Mouse (Mus musculus) erythroblast, adult 5-6 weeks (primary cell): ENCODE data around the gene Slc27a1. TPM values are rescaled to one million over a fixed set of nuclear protein-coding genes. Genes with fewer than 3 reads are reported as not detected.
"Not testable (repeated sequence)": the region's sequence is repeated elsewhere in the genome, so short reads cannot be mapped to it uniquely, and the experiment has no call there.

Experiments used
- ATAC-seq: replicated peaks from 2 replicates; pipeline ENCODE4 v1.8.0; 2016; ENCODE audit warnings: moderate number of reproducible peaks, mild to moderate bottlenecking, moderate TSS enrichment, inconsistent platforms; ENCODE audit not compliant: poor library complexity, low FRiP score, severe bottlenecking
- total RNA-seq, 2 experiments: library from RNA; stranded (forward) in 1 of 2; stranded (reverse) in 1 of 2; fragments of 150-400 nt in 1 of 2; fragments of 200-764, 138-1000 nt in 1 of 2; gene quantifications; 2 replicates each; pipeline versions ENCODE4 v1.2.3 to v1.2.4; 2015 to 2017; ENCODE audit warnings: low replicate concordance in 2 of 2

The Slc27a1 gene
- total RNA-seq (2015; ENCODE audit: low replicate concordance) (0.42 and 1.2 TPM in 2 replicates), total RNA-seq (2017; ENCODE audit: low replicate concordance) (0.51 TPM in 1 of 2 replicates, not detected in the other)

DNA sequence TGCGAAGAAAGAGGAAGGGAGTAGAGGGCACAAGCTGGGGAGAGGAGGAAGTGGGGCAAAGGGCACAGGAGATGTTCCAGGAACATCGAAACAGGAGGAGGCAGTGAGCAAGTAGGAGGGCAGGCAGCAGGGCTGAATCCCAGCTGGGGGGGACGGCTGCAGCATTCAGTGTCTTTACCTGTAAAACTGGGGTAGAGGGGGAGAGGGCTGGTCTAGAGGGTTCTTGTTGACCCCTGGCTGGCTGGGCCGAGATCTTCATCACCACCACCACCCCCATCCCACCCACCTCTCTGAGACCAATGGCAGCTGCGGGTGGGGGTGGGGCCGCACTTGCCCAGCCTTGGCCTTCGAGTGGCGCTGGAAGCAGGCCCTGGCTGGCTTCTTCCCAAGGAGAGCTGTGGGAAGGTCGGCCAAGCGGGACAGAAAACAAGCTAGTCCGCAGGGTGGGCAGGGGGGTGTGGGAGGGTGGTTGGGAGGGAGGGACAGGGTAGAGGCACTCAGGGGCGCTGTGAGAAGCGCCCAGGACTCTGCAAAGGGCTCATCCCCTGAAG is at the start of gene Slc27a1:
Gene Slc27a1, plus strand, starts transcription at position 496 of the 551 bp plus-strand sequence.
- no peak for ATAC-seq

DNA sequence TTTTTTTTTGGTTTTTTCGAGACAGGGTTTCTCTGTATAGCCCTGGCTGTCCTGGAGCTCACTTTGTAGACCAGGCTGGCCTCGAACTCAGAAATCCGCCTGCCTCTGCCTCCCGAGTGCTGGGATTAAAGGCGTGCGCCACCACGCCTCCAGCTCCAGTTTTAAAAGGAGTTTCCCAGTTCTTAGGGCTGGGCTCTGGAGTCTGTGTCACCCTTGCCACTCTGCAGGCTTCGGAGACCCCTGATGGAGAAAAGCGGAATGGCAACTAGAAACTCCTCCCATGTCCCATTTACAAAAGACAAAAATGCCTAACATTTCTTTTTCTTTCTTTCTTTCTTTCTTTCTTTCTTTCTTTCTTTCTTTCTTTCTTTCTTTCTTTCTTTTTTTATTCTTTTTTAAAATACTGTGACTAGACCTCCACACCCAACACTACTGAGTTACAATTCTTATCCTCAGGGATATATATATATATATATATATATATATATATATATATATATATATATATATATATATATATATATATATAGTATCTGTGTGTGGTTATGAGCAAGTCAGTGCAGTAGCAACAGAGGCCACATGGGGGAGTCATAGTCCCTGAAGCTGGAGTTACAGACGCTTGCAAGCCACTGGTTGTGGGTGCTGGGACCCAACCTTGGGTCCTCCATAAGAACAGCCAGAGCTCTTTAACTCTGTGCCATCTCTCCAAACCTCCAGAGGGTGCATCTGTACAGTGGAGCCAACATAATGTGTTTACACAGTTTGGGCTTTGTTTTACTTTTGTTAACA is 49.5 kb upstream of the Slc27a1 start:
- not testable (repeated sequence) for ATAC-seq

DNA sequence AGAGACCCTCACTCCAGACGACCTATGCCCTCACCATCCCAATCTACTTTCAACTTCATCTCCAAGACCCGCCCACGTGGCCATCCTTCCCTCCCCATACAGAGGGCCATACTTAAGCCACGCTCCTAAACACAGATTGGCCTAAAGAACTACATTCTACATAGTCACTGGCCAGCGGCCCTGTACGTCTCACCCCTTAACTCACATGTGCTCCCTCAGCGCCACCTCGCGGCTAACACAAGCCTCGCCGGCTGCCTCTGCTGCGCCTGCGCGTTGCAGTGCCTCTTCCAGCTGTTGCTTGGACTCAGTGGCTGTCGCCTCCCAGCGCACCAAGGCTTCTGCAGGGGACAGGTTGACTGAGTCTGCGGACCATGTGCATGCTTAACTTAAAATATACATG is 47.0 kb upstream of the Slc27a1 start:
- ATAC-seq, result peak; percentile 80

DNA sequence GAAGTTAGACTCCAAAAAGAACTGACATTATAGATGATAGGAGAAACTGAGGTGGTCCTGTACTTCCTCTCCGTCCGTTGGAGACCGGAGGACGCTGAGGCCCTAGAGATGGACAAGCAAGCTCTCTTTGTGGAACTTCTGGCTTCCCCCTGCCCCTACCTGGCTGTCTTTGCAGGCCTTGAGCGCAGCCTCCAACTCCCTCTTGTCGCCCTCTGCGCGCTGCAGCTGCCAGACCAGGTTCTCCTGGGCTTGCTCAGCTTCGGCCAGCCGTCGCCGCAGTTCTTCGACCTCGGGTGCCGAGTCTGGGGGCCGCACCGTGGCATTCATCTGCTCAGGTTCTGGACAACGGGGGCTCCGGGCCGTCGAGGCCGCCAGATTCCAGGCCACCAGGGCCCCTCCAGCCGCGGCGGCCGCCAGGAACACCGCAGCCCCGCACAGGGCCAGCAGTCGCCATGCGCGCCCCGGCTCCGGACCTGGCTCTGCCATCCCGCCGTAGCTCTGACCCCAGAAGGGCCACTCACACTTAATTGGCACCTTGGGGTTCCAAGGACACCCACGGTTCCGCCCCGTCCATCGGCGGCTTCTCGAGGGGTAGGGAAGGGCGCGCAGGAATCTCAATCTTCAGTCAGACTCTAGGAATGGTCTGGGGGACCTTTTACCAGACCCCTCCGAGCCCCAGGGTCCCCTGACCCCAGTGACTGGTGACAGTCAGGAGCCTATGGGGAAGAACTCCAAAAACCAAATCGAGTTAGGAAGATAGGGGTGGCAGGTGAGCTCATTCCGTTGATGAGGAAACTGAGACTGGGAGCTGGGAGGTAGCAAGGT is 43.2 kb upstream of the Slc27a1 start, which contains the start of gene Ccdc194:
Gene Ccdc194, minus strand, starts transcription at position 486 of the 825 bp plus-strand sequence.
- no peak for ATAC-seq

DNA sequence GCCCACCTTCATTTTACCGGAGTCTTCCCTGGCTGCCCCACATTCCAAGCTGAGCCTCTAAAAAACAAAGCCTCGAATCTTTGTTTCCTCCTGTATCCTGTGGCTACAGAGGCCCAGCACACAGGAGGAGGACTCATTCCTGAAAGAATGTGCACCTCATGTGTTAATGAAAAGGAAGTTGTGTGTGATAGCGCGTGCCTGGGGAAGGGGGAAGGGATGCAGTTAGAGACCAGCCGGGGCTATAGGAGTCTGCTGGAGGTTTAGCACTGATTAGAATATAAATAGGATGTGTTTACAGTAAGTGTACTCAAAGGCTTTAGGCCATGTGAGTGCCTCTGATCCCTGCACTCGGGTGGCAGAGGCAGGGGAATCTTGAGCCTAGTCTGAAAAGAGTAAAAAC is 42.4 kb upstream of the Slc27a1 start:
- ATAC-seq, result no peak

DNA sequence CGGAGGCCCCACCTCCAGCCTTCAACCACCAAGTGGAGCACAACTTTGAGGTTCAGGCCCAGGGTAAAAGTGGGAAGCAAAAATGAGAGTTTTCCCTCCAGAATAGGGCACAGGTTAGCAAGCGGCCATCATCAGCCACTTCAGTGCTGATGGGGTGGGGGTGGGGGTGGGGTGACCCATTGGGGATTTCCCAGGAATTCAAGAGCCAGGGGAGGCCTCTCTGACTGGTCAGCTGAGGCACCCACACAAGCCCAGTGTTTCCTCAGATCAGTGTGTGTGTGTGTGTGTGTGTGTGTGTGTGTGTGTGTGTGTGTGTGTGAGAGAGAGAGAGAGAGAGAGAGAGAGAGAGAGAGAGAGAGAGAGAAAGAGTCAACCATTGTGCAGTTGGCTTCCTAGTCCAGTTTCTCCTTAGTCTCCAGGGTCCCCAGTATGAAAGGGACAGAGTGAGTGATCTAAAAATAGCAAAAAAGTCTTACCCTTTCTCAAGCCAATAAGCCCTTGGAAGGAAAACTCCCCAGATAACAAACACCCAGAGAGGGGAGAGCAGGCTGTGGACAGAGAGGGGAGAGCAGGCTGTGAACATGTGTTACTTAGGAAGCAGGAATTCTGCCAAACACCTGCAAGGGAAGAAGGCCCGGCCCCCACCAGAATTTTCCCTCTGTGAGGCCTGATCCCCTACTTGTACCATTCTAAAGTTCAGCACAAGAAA is 41.4 kb upstream of the Slc27a1 start:
- ATAC-seq, result no peak

DNA sequence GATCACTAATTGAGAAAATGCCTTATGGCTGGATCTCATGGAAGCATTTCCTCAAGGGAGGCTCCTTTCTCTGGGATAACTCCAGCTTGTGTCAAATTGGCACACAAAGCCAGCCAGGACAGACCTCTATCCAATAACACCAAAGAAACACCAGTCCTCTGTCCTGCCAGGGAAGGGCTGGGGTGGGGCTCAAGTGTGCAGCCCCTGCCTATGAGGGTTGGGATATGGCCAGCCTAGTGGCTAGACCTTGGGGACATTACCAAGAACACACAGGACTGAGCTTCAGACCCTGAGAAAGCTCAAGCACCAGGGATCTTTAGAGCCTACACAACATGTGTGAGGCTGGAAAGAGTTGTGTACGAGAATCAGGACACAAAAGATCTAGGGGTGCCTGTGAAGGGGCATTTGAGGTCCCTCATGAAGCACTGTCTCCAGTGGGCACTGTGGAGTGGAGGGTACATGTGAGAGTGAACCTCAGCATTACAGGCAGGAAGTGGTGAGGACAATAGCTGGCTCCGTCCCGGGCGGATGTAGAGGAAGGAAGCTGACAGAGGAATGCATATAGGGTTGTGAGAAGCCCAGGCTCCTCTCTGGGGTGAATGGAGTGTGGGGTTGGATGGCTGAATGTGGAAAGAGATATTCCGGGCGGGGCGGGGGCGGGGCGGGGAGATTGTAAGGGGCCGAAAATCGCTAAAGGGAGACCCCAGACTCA is 40.2 kb upstream of the Slc27a1 start:
- no peak for ATAC-seq

DNA sequence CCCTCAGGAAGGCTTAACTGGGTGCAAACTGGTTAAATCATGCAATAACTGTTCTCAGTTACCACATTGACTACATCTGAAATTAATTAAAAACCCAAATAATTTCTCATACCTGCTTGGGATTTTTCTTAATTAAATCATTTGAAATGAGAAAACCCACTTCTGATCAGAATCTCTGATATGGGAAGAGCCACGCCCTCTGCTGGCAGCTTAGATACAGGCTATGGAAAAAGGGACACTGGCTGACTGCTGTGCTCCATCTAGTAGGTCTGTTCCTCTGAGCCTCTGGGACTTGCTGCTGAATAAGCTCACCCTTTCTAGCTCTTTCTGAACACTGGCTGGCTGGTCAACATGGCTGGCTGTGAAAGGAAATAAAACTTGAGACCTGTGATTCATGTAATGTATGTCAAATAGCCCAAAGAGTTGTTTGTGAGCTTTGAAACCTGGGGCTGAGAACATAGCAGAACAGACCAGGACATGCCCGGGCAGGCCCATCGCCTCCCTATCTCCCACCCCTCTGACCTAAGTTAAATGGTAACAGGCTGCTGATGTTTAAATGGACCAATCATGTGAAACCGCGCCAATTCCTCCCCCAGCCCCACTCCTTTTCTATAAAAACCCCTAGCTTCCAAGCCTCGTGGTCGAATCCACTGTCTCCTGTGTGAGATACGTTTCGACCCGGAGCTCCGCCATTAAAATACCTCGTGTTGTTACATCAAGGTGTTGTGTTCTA is 37.8 kb upstream of the Slc27a1 start:
- not testable (repeated sequence) for ATAC-seq

DNA sequence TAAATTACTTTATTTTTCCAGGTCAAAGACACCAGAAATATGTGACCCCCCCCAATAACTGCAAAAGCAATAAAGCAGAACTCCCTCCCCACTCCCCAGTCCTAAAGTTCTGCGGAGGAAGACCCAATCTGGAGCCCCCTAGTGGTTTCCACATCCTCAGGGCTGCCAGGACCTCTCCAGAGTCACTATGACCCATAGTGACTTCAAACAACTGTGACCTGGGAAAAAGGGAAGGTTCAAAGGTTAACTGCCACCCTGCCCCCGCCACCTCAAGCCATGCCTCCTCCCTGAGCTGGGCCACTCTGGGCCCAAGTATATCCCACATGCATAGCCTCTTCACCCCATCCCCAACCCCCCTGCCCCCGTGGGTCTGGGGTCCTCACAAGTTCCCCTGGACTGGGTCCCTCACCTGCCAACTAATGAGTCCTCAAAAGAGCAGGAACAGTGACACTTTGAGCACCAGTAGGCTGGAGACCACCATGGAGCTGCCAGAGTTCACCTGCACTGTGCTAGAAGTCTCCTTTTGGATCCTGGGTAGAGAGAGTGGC is 34.3 kb upstream of the Slc27a1 start:
- ATAC-seq, result no peak

DNA sequence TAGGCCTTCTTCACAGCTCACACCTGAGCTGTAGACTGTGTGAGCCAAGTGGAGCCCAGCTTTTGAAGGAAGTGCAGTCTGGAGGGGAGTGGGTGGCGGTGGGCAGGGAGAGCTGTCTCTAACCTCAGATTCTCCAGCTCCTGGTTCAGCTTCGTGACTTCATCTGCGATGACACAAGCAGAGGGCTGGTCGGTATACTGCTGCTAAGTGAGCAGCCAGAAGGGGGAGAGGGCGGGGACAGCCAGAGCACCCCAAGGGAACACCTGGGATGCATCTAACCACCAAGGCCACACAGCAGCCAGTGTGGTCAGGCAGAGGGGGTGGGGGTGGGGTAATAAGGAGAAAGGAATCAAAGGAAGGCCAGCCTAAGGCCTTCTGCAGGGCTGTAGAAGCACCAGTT is 33.0 kb upstream of the Slc27a1 start:
- no peak for ATAC-seq

DNA sequence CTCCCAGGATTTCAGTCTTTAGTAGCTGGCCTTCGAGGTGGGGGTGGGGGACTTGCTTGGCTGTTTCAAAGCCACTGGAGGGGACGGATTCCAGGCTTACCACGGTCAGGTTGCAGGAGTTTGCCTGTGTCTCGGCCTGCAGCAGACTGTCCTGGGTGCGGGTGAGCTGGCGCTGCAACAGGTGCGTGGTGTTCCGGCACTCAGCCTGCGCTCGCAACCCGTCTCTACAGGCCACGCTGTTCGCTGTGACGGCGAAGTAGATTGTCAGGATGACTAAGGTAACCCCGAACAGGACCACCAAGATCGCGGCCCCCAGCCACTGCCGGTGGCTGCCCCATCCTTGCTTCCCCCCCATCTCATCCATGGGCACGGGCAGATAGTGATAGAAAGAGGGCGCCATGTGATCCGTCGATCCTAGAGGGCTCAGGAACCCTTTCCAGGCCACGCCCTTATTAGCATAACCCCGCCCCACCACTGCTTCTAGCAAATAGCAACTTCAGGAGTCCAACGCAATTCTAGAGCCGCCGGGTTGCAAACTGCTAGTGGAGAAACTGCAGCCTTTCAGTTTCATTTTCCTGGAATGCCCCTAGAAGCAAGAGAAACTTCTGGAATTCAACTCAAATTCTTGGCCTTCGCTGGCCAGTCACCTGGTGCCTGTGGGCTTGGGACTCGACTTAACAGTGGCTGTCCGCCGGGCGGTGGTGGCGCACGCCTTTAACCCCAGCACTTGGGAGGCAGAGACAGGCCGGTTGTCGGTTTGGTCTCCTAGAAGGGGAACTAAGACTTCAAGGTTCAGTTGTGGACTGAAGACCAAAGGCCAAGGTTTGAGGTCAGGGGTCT is 31.4 kb upstream of the Slc27a1 start, which contains the start of gene Bst2:
Gene Bst2, minus strand, starts transcription at position 429 of the 840 bp plus-strand sequence.
- ATAC-seq, result peak; percentile 97

DNA sequence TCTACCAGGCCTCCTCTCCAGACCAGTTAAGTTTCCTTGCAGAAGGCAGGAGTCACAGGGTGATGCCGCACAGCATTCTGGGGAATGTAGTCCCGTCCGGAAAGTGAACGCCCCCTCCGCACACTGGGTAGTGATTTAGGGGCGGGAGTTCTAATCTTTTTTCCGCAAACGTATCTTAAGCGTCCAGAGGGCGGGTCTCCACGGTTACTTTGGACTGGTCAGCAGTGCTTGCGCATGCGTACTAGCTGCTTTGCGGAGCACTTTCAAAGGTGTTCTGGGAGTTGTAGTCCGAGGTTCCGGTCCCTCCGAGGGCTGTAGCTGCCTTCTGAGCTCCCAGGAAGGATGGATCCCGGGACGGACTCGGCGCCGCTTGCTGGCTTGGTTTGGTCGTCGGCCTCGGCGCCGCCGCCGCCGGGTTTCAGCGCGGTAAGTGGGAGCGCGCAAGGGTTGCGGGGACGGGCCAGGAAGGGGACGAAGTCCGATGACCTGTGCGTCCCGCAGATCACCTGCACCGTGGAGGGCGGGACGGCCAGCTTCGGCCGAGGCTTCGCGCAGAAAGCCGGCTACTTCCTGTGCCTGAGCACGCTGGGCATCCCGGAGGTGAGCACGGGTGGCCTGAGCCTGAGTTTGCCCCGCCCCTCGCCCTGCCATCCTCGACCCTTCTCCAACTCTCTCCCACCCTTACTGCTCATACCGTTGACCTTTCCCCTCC is 25.9 kb upstream of the Slc27a1 start, which contains the start of gene Mvb12a:
Gene Mvb12a, plus strand, starts transcription at position 291 of the 712 bp plus-strand sequence.
- ATAC-seq, result peak; percentile 95

DNA sequence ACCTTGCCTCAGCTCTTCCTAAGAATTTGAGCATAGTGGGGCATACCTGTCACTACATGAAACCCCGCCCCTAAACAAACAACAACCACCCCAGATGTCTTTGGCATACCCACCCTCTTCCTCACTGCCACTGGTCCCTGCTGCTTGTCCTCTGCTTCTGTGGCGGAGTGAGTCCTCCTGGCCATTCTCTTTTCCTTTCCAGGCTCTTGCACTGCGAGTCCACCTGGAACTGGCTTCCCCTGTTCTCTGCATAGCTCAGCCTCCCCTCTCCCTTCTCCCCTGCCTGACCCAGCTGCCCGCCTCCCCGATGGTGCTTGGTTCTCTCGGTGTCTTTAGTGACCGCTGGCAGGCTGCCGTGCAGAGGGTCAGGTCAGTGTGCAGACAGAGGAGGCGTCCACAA is 24.9 kb upstream of the Slc27a1 start:
- no peak for ATAC-seq

DNA sequence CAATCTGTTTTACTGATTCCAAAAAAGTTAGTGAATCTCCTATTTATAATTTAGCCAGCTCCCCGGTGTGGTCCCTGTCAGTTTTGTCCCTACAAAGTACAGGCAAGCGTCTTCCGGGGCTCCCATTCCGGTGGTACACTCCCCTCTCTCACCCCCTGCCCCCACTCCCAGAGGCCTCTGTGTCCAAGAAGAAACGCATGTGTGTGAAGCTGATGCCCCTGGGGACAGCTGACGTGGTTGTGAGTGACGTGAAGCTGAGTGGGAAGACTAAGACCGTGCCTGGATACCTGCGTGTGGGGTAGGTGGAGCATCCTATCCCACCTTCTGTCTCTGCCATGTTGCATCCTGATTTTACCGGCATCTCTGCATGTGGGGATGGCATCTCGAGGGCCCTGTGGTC is 23.6 kb upstream of the Slc27a1 start:
- no peak for ATAC-seq

DNA sequence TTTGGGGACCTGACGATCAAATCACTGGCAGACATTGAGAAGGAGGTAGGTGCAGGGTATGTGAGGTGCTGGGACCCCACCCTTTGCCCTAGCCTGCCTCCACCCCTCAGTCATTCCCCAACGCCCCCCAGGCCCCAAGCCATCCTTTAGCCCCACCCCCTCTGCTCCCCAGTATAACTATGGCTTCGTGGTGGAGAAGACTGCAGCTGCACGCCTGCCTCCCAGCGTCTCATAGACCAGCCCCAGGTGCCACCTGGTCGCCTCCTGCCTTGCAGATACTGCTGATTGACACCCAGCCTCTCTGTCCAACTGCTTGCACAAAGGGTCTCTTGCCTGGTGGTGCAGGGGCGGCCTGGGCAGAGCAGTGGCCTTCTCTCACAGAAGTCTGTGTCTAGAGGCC is 21.1 kb upstream of the Slc27a1 start:
- no peak for ATAC-seq

DNA sequence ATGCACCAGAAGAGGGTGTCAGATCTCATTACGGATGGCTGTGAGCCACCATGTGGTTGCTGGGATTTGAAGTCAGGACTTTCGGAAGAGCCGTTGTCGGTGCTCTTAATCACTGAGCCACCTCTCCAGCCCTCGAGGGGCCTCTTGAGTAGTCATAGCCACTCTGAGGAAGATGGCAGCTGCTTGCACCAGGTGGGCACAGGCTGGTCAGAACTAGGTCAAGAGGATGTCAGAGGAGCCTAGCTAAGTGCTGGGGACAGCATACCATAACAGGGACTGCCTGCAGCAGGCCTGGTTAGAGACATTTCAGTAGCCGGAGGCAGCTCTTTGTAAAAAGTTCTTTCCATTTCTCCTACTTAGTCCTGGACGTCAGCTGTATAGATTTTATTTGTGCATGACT is 17.9 kb upstream of the Slc27a1 start:
- no peak for ATAC-seq

DNA sequence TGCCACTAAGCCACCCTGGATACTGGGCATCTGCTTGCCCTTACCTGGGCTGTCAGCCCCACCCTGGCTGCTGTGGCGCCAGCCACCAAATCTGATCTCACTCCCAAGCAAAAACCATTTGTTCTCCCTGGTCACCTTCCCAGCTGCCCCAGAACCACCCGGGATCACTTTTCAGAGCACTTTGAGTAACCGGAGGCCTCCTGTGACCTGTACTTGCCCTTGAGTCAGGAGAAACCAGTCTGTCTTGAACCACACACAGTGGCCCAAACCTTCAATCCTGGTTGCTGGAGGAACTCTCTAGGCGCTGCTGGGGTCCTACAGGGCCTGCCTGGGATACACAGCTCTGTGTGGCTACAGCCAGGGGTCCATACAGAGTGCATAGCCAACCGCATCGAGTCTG is 15.9 kb upstream of the Slc27a1 start:
- no peak for ATAC-seq
